Mouse (Mus musculus) limb, embryonic 10.5 days (tissue): ENCODE results near the gene Lin52. TPM values are rescaled to one million over a fixed set of nuclear protein-coding genes. Genes with fewer than 3 reads are reported as not detected.

ENCODE experiments used
- DNase-seq: peaks from one replicate; pipeline ENCODE4 v3.0.0-alpha.2; 2017; ENCODE audit warnings: low spot score
- H3K27ac ChIP-seq: fragments of 300-500 bp; sonication (generic); 2 replicates; pipeline ENCODE4 v1.5.1; 2016; ENCODE audit warnings: mild to moderate bottlenecking
- H3K27me3 ChIP-seq: fragments of 300-500 bp; sonication (generic); 2 replicates; pipeline ENCODE4 v1.6.1; 2016; ENCODE audit warnings: low read depth, mild to moderate bottlenecking; ENCODE audit not compliant: poor library complexity, severe bottlenecking
- H3K36me3 ChIP-seq: fragments of 300-500 bp; sonication (generic); 2 replicates; pipeline ENCODE4 v1.6.1; 2016; ENCODE audit warnings: mild to moderate bottlenecking, moderate library complexity
- H3K4me1 ChIP-seq: fragments of 300-500 bp; sonication (generic); 2 replicates; pipeline ENCODE4 v1.6.1; 2016
- H3K4me3 ChIP-seq: fragments of 300-500 bp; sonication (generic); 2 replicates; pipeline ENCODE4 v1.5.1; 2016; ENCODE audit warnings: mild to moderate bottlenecking, moderate library complexity
- H3K9me3 ChIP-seq: fragments of 300-500 bp; sonication (generic); replicated peaks from 2 replicates; pipeline ENCODE4 v1.6.1; 2016; ENCODE audit warnings: mild to moderate bottlenecking
- WGBS: fragments of 180-500 bp; shearing (Covaris S2); methylation state at CpG from one replicate; pipeline ENCODE4 v1.1.7; 2016; 5-methylcytosine and 5-hydroxymethylcytosine counted together
- polyA plus RNA-seq: library from polyadenylated mRNA; unstranded; fragments of >200 nt; fragmentation: Nextera tagmentation; extraction: Ambion mirVana; gene quantifications from 2 replicates; pipeline ENCODE4 v1.2.1, GENCODE M21; 2016

The Lin52 gene
- polyA plus RNA-seq, 1 experiment from 2014 or later, result 29.2 TPM

GRCm38 (mm10) chr12:84487324-84488056 is 36.3 kb downstream of the Lin52 start:
- 23% methylated on average over 8 of the region's 8 CpGs for WGBS

GRCm38 (mm10) chr12:84496795-84497194 is 45.6 kb downstream of the Lin52 start:
- WGBS, result 94% methylated on average over 1 of the region's 1 CpGs
- H3K9me3 ChIP-seq, result no peaks in the 10 kb centered on the region
- no peak overlapping the region for H3K4me3 ChIP-seq
- peaks cover 5% of the 10 kb centered on the region; the same call in 1 of the 2 replicates for H3K36me3 ChIP-seq
- H3K4me1 ChIP-seq, result 0 out of 2 replicates have a peak, but pooled peaks cover 5% of the 10 kb centered on the region
- H3K27ac ChIP-seq, result no peak overlapping the region
- DNase-seq, result no peak
- no peaks in the 10 kb centered on the region for H3K27me3 ChIP-seq

More at GRCm38 (mm10) chr12:84487324-84488056, 36.3 kb downstream of the Lin52 start:
- Histone ChIP-seq H3K27me3 (peaks cover 12% of the 10 kb centered on the region), H3K4me1 (peaks cover 26% of the 10 kb centered on the region), H3K27ac (no peak overlapping the region), H3K4me3 (no peak overlapping the region), H3K36me3 (peaks cover 5% of the 10 kb centered on the region; the same call in 1 of the 2 replicates), H3K9me3 (no peaks in the 10 kb centered on the region)
- peak; percentile 40 for DNase-seq

- H3K27me3 ChIP-seq, result no peaks in the 10 kb centered on the region
- no peak for DNase-seq
- H3K9me3 ChIP-seq, result no peaks in the 10 kb centered on the region
- H3K36me3 ChIP-seq, result no peaks in the 10 kb centered on the region
- 80% methylated on average over 8 of the region's 8 CpGs for WGBS
- H3K4me3 ChIP-seq, result no peak overlapping the region
- 0 out of 2 replicates have a peak, but pooled peaks cover 5% of the 10 kb centered on the region for H3K4me1 ChIP-seq
- no peak overlapping the region for H3K27ac ChIP-seq
Measured at GRCm38 (mm10) chr12:84500528-84501263, 49.5 kb downstream of the Lin52 start.

GRCm38 (mm10) chr12:84501278-84501677 is 50.1 kb downstream of the Lin52 start:
- Histone ChIP-seq H3K36me3 (no peaks in the 10 kb centered on the region), H3K9me3 (no peaks in the 10 kb centered on the region), H3K27ac (no peak overlapping the region), H3K4me1 (0 out of 2 replicates have a peak, but pooled peaks cover 5% of the 10 kb centered on the region), H3K4me3 (no peak overlapping the region), H3K27me3 (no peaks in the 10 kb centered on the region)
- DNase-seq, result no peak
- 85% methylated on average over 4 of the region's 4 CpGs for WGBS

- Histone ChIP-seq H3K36me3 (no peaks in the 10 kb centered on the region), H3K4me3 (no peak overlapping the region), H3K9me3 (no peaks in the 10 kb centered on the region), H3K27ac (no peak overlapping the region), H3K27me3 (no peaks in the 10 kb centered on the region), H3K4me1 (no peaks in the 10 kb centered on the region)
- no peak for DNase-seq
- WGBS, result 90% methylated on average over 4 of the region's 4 CpGs
Measured at GRCm38 (mm10) chr12:84506856-84507255, 55.6 kb downstream of the Lin52 start.

- Histone ChIP-seq H3K36me3 (no peaks in the 10 kb centered on the region), H3K27me3 (no peaks in the 10 kb centered on the region), H3K4me1 (no peaks in the 10 kb centered on the region), H3K27ac (no peak overlapping the region), H3K9me3 (no peaks in the 10 kb centered on the region), H3K4me3 (no peak overlapping the region)
- 72% methylated on average over 3 of the region's 3 CpGs for WGBS
- no peak for DNase-seq
Measured at GRCm38 (mm10) chr12:84512016-84512415, 60.8 kb downstream of the Lin52 start.

- no peaks in the 10 kb centered on the region for H3K4me1 ChIP-seq
- no peak overlapping the region for H3K4me3 ChIP-seq
- H3K27ac ChIP-seq, result no peak overlapping the region
- 89% methylated on average over 4 of the region's 4 CpGs for WGBS
- DNase-seq, result no peak
- no peaks in the 10 kb centered on the region for H3K36me3 ChIP-seq
- H3K27me3 ChIP-seq, result no peaks in the 10 kb centered on the region
- H3K9me3 ChIP-seq, result no peaks in the 10 kb centered on the region
Measured at GRCm38 (mm10) chr12:84515486-84515885, 64.3 kb downstream of the Lin52 start.

GRCm38 (mm10) chr12:84516642-84517041 is 65.4 kb downstream of the Lin52 start:
- Histone ChIP-seq H3K36me3 (no peaks in the 10 kb centered on the region), H3K4me1 (no peaks in the 10 kb centered on the region), H3K27me3 (no peaks in the 10 kb centered on the region), H3K27ac (no peak overlapping the region), H3K4me3 (no peak overlapping the region), H3K9me3 (no peaks in the 10 kb centered on the region)
- no peak for DNase-seq
- 100% methylated on average over 1 of the region's 1 CpGs for WGBS

- Histone ChIP-seq H3K9me3 (no peaks in the 10 kb centered on the region), H3K4me3 (no peak overlapping the region), H3K27me3 (no peaks in the 10 kb centered on the region), H3K36me3 (no peaks in the 10 kb centered on the region), H3K27ac (no peak overlapping the region), H3K4me1 (peaks cover 7% of the 10 kb centered on the region)
- 91% methylated on average over 2 of the region's 2 CpGs for WGBS
- no peak for DNase-seq
Measured at GRCm38 (mm10) chr12:84518018-84518417, 66.8 kb downstream of the Lin52 start.

- H3K4me1 ChIP-seq, result peaks cover 38% of the 10 kb centered on the region
- H3K27ac ChIP-seq, result peak overlapping the region; percentile 80
- WGBS, result 36% methylated on average over 3 of the region's 3 CpGs
- peaks cover 6% of the 10 kb centered on the region for H3K36me3 ChIP-seq
- no peak overlapping the region for H3K4me3 ChIP-seq
- DNase-seq, result no peak
- no peaks in the 10 kb centered on the region for H3K9me3 ChIP-seq
- H3K27me3 ChIP-seq, result no peaks in the 10 kb centered on the region
Measured at GRCm38 (mm10) chr12:84523728-84524127, 72.5 kb downstream of the Lin52 start.

GRCm38 (mm10) chr12:84524147-84525050 is 73.2 kb downstream of the Lin52 start:
- H3K9me3 ChIP-seq, result no peaks in the 10 kb centered on the region
- WGBS, result 27% methylated on average over 11 of the region's 11 CpGs
- peak overlapping the region; percentile 80 for H3K27ac ChIP-seq
- no peaks in the 10 kb centered on the region for H3K27me3 ChIP-seq
- DNase-seq, result peak; percentile 63
- H3K4me3 ChIP-seq, result 0 out of 2 replicates have a peak overlapping the region, but pooled peaks have one; percentile 11
- H3K4me1 ChIP-seq, result peaks cover 38% of the 10 kb centered on the region
- H3K36me3 ChIP-seq, result peaks cover 6% of the 10 kb centered on the region

GRCm38 (mm10) chr12:84525422-84525821 is 74.2 kb downstream of the Lin52 start:
- no peaks in the 10 kb centered on the region for H3K9me3 ChIP-seq
- H3K4me3 ChIP-seq, result no peak overlapping the region
- peak overlapping the region; percentile 80 for H3K27ac ChIP-seq
- H3K27me3 ChIP-seq, result no peaks in the 10 kb centered on the region
- H3K4me1 ChIP-seq, result peaks cover 38% of the 10 kb centered on the region
- no peak for DNase-seq
- peaks cover 10% of the 10 kb centered on the region for H3K36me3 ChIP-seq
- 86% methylated on average over 12 of the region's 12 CpGs for WGBS
